Mouse (Mus musculus): Measurements from ENCODE around the gene St6galnac6.
A peak's percentile ranks its signal among the peaks of the same experiment; 100 is the strongest.

St6galnac6 gene

GRCm38 (mm10) chr2:32617109-32617508 is 17.6 kb downstream of the St6galnac6 start:
- DNase-seq (ENCODE audit: low read depth, low spot score): no peak

GRCm38 (mm10) chr2:32617601-32618000 is 18.1 kb downstream of the St6galnac6 start:
- DNase-seq (ENCODE audit: low read depth, low spot score): peak; percentile 45

- DNase-seq (ENCODE audit: low read depth, low spot score): no peak
These were observed 18.5 kb downstream of the St6galnac6 start for GRCm38 (mm10) chr2:32618051-32618450.

- DNase-seq (ENCODE audit: low read depth, low spot score): no peak
These were observed 21.4 kb downstream of the St6galnac6 start for GRCm38 (mm10) chr2:32620682-32621516.

- DNase-seq (ENCODE audit: low read depth, low spot score): no peak
These were observed 22.0 kb downstream of the St6galnac6 start, which contains the start of gene Ak1 for GRCm38 (mm10) chr2:32621517-32621859. TSS of gene Ak1 (plus strand) at chr2:32621758.

GRCm38 (mm10) chr2:32624111-32624748 is 24.7 kb downstream of the St6galnac6 start:
- no peak for DNase-seq (ENCODE audit: low read depth, low spot score)

GRCm38 (mm10) chr2:32625212-32625872 is 25.8 kb downstream of the St6galnac6 start:
- no peak for DNase-seq (ENCODE audit: low read depth, low spot score)

GRCm38 (mm10) chr2:32625873-32626694 is 26.6 kb downstream of the St6galnac6 start:
- DNase-seq (ENCODE audit: low read depth, low spot score): no peak

GRCm38 (mm10) chr2:32627266-32628043 is 27.9 kb downstream of the St6galnac6 start:
- DNase-seq (ENCODE audit: low read depth, low spot score): no peak

- DNase-seq (ENCODE audit: low read depth, low spot score): no peak
These were observed 28.6 kb downstream of the St6galnac6 start for GRCm38 (mm10) chr2:32628044-32628550.

GRCm38 (mm10) chr2:32628729-32629128 is 29.2 kb downstream of the St6galnac6 start:
- DNase-seq (ENCODE audit: low read depth, low spot score): no peak

- DNase-seq (ENCODE audit: low read depth, low spot score): no peak
These were observed 29.9 kb downstream of the St6galnac6 start for GRCm38 (mm10) chr2:32629276-32629976.

- no peak for DNase-seq (ENCODE audit: low read depth, low spot score)
These were observed 30.5 kb downstream of the St6galnac6 start for GRCm38 (mm10) chr2:32630036-32630435.

- no peak for DNase-seq (ENCODE audit: low read depth, low spot score)
These were observed 31.5 kb downstream of the St6galnac6 start for GRCm38 (mm10) chr2:32631046-32631445.

- DNase-seq (ENCODE audit: low read depth, low spot score): peak; percentile 86
These were observed 32.4 kb downstream of the St6galnac6 start for GRCm38 (mm10) chr2:32631737-32632394.

GRCm38 (mm10) chr2:32633660-32634059 is 34.2 kb downstream of the St6galnac6 start:
- DNase-seq (ENCODE audit: low read depth, low spot score): no peak

GRCm38 (mm10) chr2:32634277-32635105 is 35.0 kb downstream of the St6galnac6 start:
- DNase-seq (ENCODE audit: low read depth, low spot score): no peak

GRCm38 (mm10) chr2:32636617-32637016 is 37.1 kb downstream of the St6galnac6 start:
- DNase-seq (ENCODE audit: low read depth, low spot score): no peak
